Mouse (Mus musculus): Measurements from ENCODE around the gene Oprm1. TPM values are rescaled to one million over a fixed set of nuclear protein-coding genes. Genes with fewer than 3 reads are reported as not detected.

The Oprm1 gene
- polyA plus RNA-seq, 1 experiment = 0.09 TPM

GRCm38 (mm10) chr10:7077971-7078370, 319.7 kb downstream of the Oprm1 start:
- H3K4me1 ChIP-seq (ENCODE audit: control insufficient read depth, insufficient read depth, low read length) = peaks cover 4% of the 10 kb centered on the region; the same call in 1 of the 2 replicates
- H3K4me3 ChIP-seq (ENCODE audit: control insufficient read depth, low read depth, low read length) = no peak overlapping the region
- no peaks in the 10 kb centered on the region for H3K36me3 ChIP-seq (ENCODE audit: control insufficient read depth, insufficient read depth, low read length)
- H3K27me3 ChIP-seq (ENCODE audit: control insufficient read depth, insufficient read depth, low read length) = no peaks in the 10 kb centered on the region
- TF ChIP-seq POLR2A (IDR thresholded peaks at IDR 0.05; ENCODE audit: control insufficient read depth, low read depth, low read length) (no peak), CTCF (IDR thresholded peaks at IDR 0.05; ENCODE audit: control insufficient read depth, insufficient read depth, insufficient replicate concordance, low read depth, low read length) (no peak)
- H3K27ac ChIP-seq (ENCODE audit: control insufficient read depth, insufficient read depth, low read depth, low read length) = no peak overlapping the region

Other genes starting within 250 kb of the Oprm1 start
- not detected in 2 replicates for gene Gm10945, start 3.3 kb downstream of the Oprm1 start, polyA plus RNA-seq (2012; rRNA removed)

Data from testis, adult 2 months (tissue).